Mouse (Mus musculus) stomach, embryonic 14.5 days (tissue): Measurements from ENCODE around the gene Zfhx3. TPM values are rescaled to one million over a fixed set of nuclear protein-coding genes. Genes with fewer than 3 reads are reported as not detected.
A peak's percentile ranks its signal among the peaks of the same experiment; 100 is the strongest.

Experiments
- ATAC-seq: fragments of 200-750 bp; cut with Nextera tagmentation; 2 replicates; pipeline ENCODE4 v1.8.0; 2017; ENCODE audit warnings: low read depth, moderate TSS enrichment; ENCODE audit not compliant: insufficient number of reproducible peaks, insufficient read depth, low FRiP score
- H3K27ac ChIP-seq: fragments of 300-500 bp; sonication (generic); 2 replicates; pipeline ENCODE4 v1.5.1; 2014; ENCODE audit warnings: mild to moderate bottlenecking, low read length, moderate library complexity, mixed read lengths
- H3K27me3 ChIP-seq: fragments of 300-500 bp; sonication (generic); 2 replicates; pipeline ENCODE4 v1.6.1; 2014; ENCODE audit warnings: low read length, control low read depth, mixed read lengths; ENCODE audit not compliant: control insufficient read depth, insufficient read depth
- H3K36me3 ChIP-seq: fragments of 300-500 bp; sonication (generic); 2 replicates; pipeline ENCODE4 v1.6.1; 2014; ENCODE audit warnings: mild to moderate bottlenecking, control low read depth, low read length, moderate library complexity, mixed read lengths; ENCODE audit not compliant: control insufficient read depth, insufficient read depth
- H3K4me1 ChIP-seq: fragments of 300-500 bp; sonication (generic); 2 replicates; pipeline ENCODE4 v1.6.1; 2014; ENCODE audit warnings: low read length, control low read depth, mixed read lengths; ENCODE audit not compliant: control insufficient read depth, insufficient read depth
- H3K4me2 ChIP-seq: fragments of 300-500 bp; sonication (generic); replicated peaks from 2 replicates; pipeline ENCODE4 v1.6.1; 2014; ENCODE audit warnings: low read depth, low read length, control low read depth
- H3K4me3 ChIP-seq: fragments of 300-500 bp; sonication (generic); 2 replicates; pipeline ENCODE4 v1.5.1; 2014; ENCODE audit warnings: low read depth, low read length, control low read depth
- H3K9ac ChIP-seq: fragments of 300-500 bp; sonication (generic); replicated peaks from 2 replicates; pipeline ENCODE4 v1.6.1; 2014; ENCODE audit warnings: low read depth, mild to moderate bottlenecking, control low read depth, low read length, moderate library complexity, mixed read lengths
- H3K9me3 ChIP-seq: fragments of 300-500 bp; sonication (generic); 2 replicates; pipeline ENCODE4 v1.6.1; 2016; ENCODE audit warnings: low read depth, low read length, control low read depth; ENCODE audit not compliant: control insufficient read depth
- WGBS: fragments of 180-500 bp; shearing (Covaris S2); extraction: QIAGEN DNeasy Blood & Tissue Kit; methylation state at CpG from one replicate; pipeline ENCODE4 v1.1.7; 2014; 5-methylcytosine and 5-hydroxymethylcytosine counted together
- polyA plus RNA-seq: library from polyadenylated mRNA; unstranded; fragments of >200 nt; fragmentation: Nextera tagmentation; extraction: Ambion mirVana; gene quantifications from 2 replicates; pipeline ENCODE4 v1.2.1, GENCODE M21; 2014

The Zfhx3 gene
- polyA plus RNA-seq, 1 experiment from 2014 or later = 25.4 TPM

DNA sequence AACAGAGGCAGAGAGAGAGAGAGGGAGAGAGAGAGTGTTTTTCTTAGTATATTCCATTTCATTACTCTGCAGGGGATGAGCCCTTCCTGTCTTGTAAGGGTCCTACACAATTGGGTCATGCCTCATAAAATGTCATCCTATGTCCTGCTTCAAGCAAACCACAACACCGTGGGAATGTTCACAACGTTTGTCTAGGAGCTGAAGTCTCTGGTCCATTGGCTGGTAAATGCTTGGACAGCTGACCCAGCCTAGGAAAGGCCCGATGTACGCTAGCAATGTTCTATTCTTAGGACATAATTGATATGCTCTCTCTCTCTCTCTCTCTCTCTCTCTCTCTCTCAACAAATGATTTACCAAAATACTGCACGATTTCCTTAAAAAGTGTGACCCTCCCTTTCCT is 666.2 kb downstream of the Zfhx3 start:
- WGBS = 65% methylated on average over 5 of the region's 5 CpGs
- H3K9me3 ChIP-seq = no peaks in the 10 kb centered on the region
- no peak overlapping the region for H3K4me2 ChIP-seq
- no peak overlapping the region for H3K27ac ChIP-seq
- 0 out of 2 replicates have a peak, but pooled peaks cover 3% of the 10 kb centered on the region for H3K4me1 ChIP-seq
- no peaks in the 10 kb centered on the region for H3K36me3 ChIP-seq
- H3K27me3 ChIP-seq = no peaks in the 10 kb centered on the region
- H3K9ac ChIP-seq = no peak overlapping the region
- H3K4me3 ChIP-seq = no peak overlapping the region
- ATAC-seq = no peak

DNA sequence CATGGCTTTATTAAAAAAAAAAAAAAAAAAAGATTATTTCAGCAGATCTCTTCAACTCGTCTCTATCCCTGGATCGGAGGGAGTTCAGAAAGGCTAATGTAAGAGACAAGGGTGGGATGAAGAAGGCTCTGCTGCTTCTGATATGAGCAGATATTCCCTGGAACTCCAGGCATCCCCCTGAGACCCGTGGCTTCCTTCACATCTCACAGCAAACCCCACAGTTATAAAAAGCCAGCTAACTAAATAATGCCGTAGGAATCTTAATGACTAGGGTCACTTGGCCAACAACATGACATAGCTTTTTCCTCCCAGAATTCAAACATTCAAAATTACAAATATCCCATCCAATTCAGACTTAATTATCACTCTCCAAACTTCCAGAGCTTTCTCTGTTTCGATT is 666.7 kb downstream of the Zfhx3 start:
- H3K4me1 ChIP-seq = 0 out of 2 replicates have a peak, but pooled peaks cover 3% of the 10 kb centered on the region
- H3K4me3 ChIP-seq = no peak overlapping the region
- H3K9me3 ChIP-seq = no peaks in the 10 kb centered on the region
- 68% methylated on average over 5 of the region's 5 CpGs for WGBS
- H3K36me3 ChIP-seq = no peaks in the 10 kb centered on the region
- H3K9ac ChIP-seq = no peak overlapping the region
- no peak for ATAC-seq
- no peak overlapping the region for H3K27ac ChIP-seq
- no peaks in the 10 kb centered on the region for H3K27me3 ChIP-seq
- no peak overlapping the region for H3K4me2 ChIP-seq

DNA sequence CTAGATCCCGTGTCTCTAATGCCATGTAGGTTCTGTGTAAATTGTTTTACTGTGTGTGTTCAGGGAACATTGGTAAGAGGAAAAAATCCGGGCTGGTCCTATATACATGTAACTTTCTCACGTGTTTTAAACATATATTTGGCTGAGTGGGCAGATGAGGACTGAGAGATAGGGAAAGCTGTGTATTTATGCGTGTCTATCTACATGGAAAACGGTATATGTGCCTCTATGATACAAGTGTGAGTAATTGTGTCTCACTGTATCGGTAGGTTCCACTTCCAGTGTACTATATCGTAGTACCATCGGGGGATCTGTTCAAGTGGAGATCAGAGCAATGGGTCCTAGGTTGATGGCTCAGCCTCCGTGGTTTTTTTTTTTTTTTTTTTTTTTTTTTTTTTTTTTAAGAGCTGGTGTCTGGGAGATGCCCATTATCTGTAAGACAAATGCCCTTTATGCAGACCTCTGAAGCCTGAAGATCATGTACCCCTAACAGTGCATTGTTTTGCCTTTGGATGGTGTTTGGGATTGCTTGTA is 668.8 kb downstream of the Zfhx3 start:
- Histone ChIP-seq H3K9ac (no peak overlapping the region), H3K36me3 (no peaks in the 10 kb centered on the region), H3K4me1 (0 out of 2 replicates have a peak, but pooled peaks cover 3% of the 10 kb centered on the region), H3K4me3 (no peak overlapping the region), H3K4me2 (no peak overlapping the region), H3K27me3 (no peaks in the 10 kb centered on the region), H3K9me3 (no peaks in the 10 kb centered on the region), H3K27ac (no peak overlapping the region)
- no peak for ATAC-seq
- WGBS = 92% methylated on average over 9 of the region's 9 CpGs

DNA sequence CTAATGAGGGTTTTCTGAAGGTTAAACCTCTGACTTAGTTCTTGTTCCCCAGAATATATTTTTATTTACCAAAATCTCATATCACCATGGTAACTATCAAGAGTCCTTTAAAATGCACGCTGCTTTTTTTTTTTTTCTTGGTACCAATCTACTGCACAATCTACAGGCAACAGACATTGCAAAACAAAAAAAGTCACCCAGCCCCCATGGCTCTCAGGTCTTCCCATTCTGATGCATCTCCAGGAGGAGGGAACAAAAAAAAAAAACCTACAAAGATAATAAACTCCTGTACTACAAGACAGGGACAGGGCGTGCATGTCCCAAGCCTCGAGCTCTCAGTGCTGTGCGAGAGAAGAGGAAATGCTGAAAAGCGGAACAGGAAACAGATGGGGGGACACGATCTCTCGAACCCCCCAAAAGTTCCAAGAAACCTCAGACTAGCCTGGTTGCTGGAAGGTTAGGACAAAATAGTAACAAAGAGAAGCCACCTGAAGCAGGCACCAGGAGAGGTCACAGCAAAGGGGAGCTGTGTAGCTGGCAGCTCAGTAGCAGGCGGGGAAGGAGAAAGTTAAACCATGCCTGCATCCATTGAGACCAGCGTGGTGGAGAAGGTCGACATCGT is 669.5 kb downstream of the Zfhx3 start:
- Histone ChIP-seq H3K9ac (no peak overlapping the region), H3K9me3 (no peaks in the 10 kb centered on the region), H3K27me3 (no peaks in the 10 kb centered on the region), H3K4me2 (no peak overlapping the region), H3K4me3 (no peak overlapping the region), H3K4me1 (0 out of 2 replicates have a peak, but pooled peaks cover 3% of the 10 kb centered on the region), H3K27ac (no peak overlapping the region), H3K36me3 (no peaks in the 10 kb centered on the region)
- no peak for ATAC-seq
- 75% methylated on average over 11 of the region's 11 CpGs for WGBS

DNA sequence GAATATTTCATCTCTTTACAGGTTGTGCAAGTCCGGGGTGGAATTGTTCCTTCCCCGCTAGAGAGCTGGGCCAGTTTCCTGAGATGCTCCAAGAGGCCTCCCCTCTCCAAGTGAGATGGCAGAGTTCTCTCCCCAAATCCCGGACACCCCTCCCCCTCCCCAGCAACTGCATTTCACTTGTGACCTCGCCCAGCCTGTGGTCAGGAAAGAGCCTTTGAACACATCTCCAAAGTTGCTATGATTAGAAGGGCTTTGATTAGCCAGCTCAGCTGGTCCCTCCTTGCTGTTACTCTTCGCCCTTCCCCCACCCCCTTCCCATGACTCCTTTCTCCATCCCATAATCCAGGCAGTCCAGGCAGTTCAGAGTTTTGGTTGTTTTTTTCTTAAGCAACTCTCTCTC is 670.4 kb downstream of the Zfhx3 start:
- Histone ChIP-seq H3K9ac (no peak overlapping the region), H3K27ac (no peak overlapping the region), H3K4me3 (no peak overlapping the region), H3K4me1 (0 out of 2 replicates have a peak, but pooled peaks cover 3% of the 10 kb centered on the region), H3K27me3 (no peaks in the 10 kb centered on the region), H3K9me3 (no peaks in the 10 kb centered on the region), H3K4me2 (0 out of 2 replicates have a peak overlapping the region, but pooled peaks have one; percentile 2), H3K36me3 (no peaks in the 10 kb centered on the region)
- WGBS = 24% methylated on average over 5 of the region's 5 CpGs
- no peak for ATAC-seq

DNA sequence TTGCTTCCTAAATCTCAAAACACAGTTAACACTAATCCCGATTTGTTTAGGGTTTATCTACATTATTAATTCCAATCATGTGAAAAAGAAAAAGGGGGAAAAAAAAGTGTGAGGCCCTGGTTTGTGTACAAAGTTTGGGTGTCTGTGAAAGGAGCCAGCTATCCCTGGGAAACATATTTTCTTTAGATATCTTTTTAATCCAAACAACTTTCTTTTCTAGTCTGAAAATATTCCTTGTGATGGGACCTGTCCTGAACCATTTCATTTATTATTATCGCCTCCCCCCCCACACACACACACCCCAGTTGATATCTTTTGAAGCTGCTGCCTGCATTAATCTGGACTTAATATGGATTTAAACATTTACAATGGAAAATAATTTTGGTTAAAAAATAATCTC is 670.8 kb downstream of the Zfhx3 start:
- WGBS = 46% methylated on average over 2 of the region's 2 CpGs

DNA sequence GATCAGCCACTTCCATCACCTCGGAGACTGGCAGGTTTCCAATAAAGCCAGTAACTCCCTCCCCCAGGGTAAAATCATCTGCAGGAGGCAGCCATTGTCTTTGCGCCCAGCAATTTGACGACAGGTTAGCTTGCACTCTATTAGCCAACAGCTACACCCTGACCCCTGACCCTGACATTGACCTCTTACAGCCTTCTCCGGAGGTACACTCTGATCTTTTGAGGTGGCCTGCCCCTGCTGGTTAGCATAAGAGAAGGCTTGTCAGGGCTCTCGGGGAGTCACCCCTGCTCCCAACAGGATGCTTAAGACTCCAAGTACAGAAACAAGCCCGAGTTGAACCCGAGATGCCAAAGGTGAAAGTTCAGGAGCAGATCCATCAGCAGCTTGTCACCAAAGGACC is 678.9 kb downstream of the Zfhx3 start:
- H3K27me3 ChIP-seq = no peaks in the 10 kb centered on the region
- H3K36me3 ChIP-seq = no peaks in the 10 kb centered on the region
- ATAC-seq = no peak
- 41% methylated on average over 7 of the region's 7 CpGs for WGBS
- H3K4me3 ChIP-seq = no peak overlapping the region
- H3K9me3 ChIP-seq = no peaks in the 10 kb centered on the region
- H3K4me1 ChIP-seq = no peaks in the 10 kb centered on the region
- H3K27ac ChIP-seq = no peak overlapping the region
- H3K9ac ChIP-seq = no peak overlapping the region
- no peak overlapping the region for H3K4me2 ChIP-seq

More for the DNA sequence above, 670.8 kb downstream of the Zfhx3 start:
- H3K27ac ChIP-seq = no peak overlapping the region
- H3K4me3 ChIP-seq = no peak overlapping the region
- H3K9ac ChIP-seq = no peak overlapping the region
- H3K4me2 ChIP-seq = no peak overlapping the region
- no peaks in the 10 kb centered on the region for H3K9me3 ChIP-seq
- no peaks in the 10 kb centered on the region for H3K36me3 ChIP-seq
- no peak for ATAC-seq
- 0 out of 2 replicates have a peak, but pooled peaks cover 3% of the 10 kb centered on the region for H3K4me1 ChIP-seq
- H3K27me3 ChIP-seq = no peaks in the 10 kb centered on the region

DNA sequence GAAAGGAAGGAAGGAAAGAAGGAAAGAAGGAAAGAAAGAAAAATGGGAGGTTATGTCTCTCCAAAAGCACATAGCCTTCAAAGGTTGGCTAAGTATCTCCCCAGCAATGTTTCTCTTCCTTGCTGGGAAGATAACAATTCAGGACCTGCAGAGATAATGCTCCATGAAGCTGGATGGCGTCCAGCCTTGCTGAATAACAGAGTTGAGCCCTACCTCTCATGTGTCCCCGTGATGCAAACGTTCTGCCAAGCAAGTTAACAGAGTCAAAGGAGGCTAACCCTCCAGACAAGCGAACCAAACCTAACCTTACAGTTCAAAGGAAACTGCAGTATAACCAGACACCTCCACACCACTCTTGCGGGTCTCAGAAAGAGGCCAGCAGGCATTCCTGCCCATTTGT is 681.2 kb downstream of the Zfhx3 start:
- no peak overlapping the region for H3K4me3 ChIP-seq
- H3K27me3 ChIP-seq = no peaks in the 10 kb centered on the region
- no peaks in the 10 kb centered on the region for H3K9me3 ChIP-seq
- no peaks in the 10 kb centered on the region for H3K36me3 ChIP-seq
- H3K4me1 ChIP-seq = no peaks in the 10 kb centered on the region
- no peak overlapping the region for H3K9ac ChIP-seq
- no peak for ATAC-seq
- no peak overlapping the region for H3K4me2 ChIP-seq
- 54% methylated on average over 5 of the region's 5 CpGs for WGBS
- H3K27ac ChIP-seq = no peak overlapping the region
